Mouse (Mus musculus) liver, embryonic 15.5 days (tissue): ENCODE data around the gene Fgf11. TPM values are rescaled to one million over a fixed set of nuclear protein-coding genes. Genes with fewer than 3 reads are reported as not detected.
A peak's percentile ranks its signal among the peaks of the same experiment; 100 is the strongest.

Source experiments
- ATAC-seq: fragments of 200-750 bp; cut with Nextera tagmentation; 2 replicates; pipeline ENCODE4 v1.8.0; 2017; ENCODE audit warnings: moderate number of reproducible peaks, mild to moderate bottlenecking, moderate library complexity; ENCODE audit not compliant: insufficient read depth
- H3K27ac ChIP-seq: fragments of 300-500 bp; sonication (generic); replicated peaks from 2 replicates; pipeline ENCODE4 v1.5.1; 2015; ENCODE audit warnings: mild to moderate bottlenecking, inconsistent platforms
- H3K27me3 ChIP-seq: fragments of 300-500 bp; sonication (generic); 2 replicates; pipeline ENCODE4 v1.6.1; 2015; ENCODE audit warnings: mild to moderate bottlenecking, inconsistent platforms
- H3K36me3 ChIP-seq: fragments of 300-500 bp; sonication (generic); replicated peaks from 2 replicates; pipeline ENCODE4 v1.6.1; 2015; ENCODE audit warnings: moderate library complexity, mild to moderate bottlenecking, inconsistent platforms
- H3K4me1 ChIP-seq: fragments of 300-500 bp; sonication (generic); replicated peaks from 2 replicates; pipeline ENCODE4 v1.6.1; 2015; ENCODE audit warnings: inconsistent platforms
- H3K4me2 ChIP-seq: fragments of 300-500 bp; sonication (generic); 2 replicates; pipeline ENCODE4 v1.6.1; 2015; ENCODE audit warnings: moderate library complexity, mild to moderate bottlenecking, inconsistent platforms
- H3K4me3 ChIP-seq: fragments of 300-500 bp; sonication (generic); replicated peaks from 2 replicates; pipeline ENCODE4 v1.5.1; 2015; ENCODE audit warnings: mild to moderate bottlenecking, inconsistent platforms
- H3K9ac ChIP-seq: fragments of 300-500 bp; sonication (generic); 2 replicates; pipeline ENCODE4 v1.6.1; 2015; ENCODE audit warnings: moderate library complexity, mild to moderate bottlenecking, inconsistent platforms
- H3K9me3 ChIP-seq: fragments of 300-500 bp; sonication (generic); replicated peaks from 2 replicates; pipeline ENCODE4 v1.6.1; 2016; ENCODE audit warnings: inconsistent platforms
- WGBS: fragments of 180-500 bp; shearing (Covaris S2); methylation state at CpG from one replicate; pipeline ENCODE4 v1.1.7; 2015; ENCODE audit warnings: mixed read lengths; ENCODE audit not compliant: insufficient replicate concordance; 5-methylcytosine and 5-hydroxymethylcytosine counted together
- polyA plus RNA-seq: library from polyadenylated mRNA; unstranded; fragments of >200 nt; fragmentation: Nextera tagmentation; extraction: Ambion mirVana; gene quantifications from 2 replicates; pipeline ENCODE4 v1.2.1, GENCODE M21; 2015

Fgf11 gene
- polyA plus RNA-seq, 1 experiment from 2014 or later, result 0.18 TPM

GRCm38 (mm10) chr11:69763551-69763950, 38.1 kb downstream of the Fgf11 start:
- Histone ChIP-seq H3K27me3 (peaks cover 15% of the 10 kb centered on the region), H3K4me3 (no peak overlapping the region), H3K9me3 (no peaks in the 10 kb centered on the region), H3K27ac (no peak overlapping the region), H3K4me2 (no peak overlapping the region), H3K9ac (no peak overlapping the region), H3K4me1 (peaks cover 42% of the 10 kb centered on the region), H3K36me3 (no peaks in the 10 kb centered on the region)
- 66% methylated on average over 7 of the region's 7 CpGs for WGBS
- no peak for ATAC-seq

- Histone ChIP-seq H3K27ac (no peak within 1 kb of the TSS), H3K4me3 (no peak within 1 kb of the TSS), H3K4me2 (no peak within 1 kb of the TSS), H3K4me1 (peaks cover 44% of the 10 kb centered on the region), H3K27me3 (peaks cover 15% of the 10 kb centered on the region), H3K9me3 (no peaks in the 10 kb centered on the region), H3K36me3 (no peaks in the 10 kb centered on the region), H3K9ac (no peak within 1 kb of the TSS)
- WGBS, result 69% methylated on average over 1 of the region's 1 CpGs
- ATAC-seq, result no peak
These were observed 39.8 kb downstream of the Fgf11 start, which contains the start of gene Slc35g3 for GRCm38 (mm10) chr11:69761868-69762267. Gene Slc35g3, minus strand, starts transcription at chr11:69761968.

GRCm38 (mm10) chr11:69760901-69761200, 40.8 kb downstream of the Fgf11 start:
- 86% methylated on average over 7 of the region's 7 CpGs for WGBS
- H3K4me3 ChIP-seq, result no peak overlapping the region
- no peak overlapping the region for H3K27ac ChIP-seq
- 0 out of 2 replicates have a peak overlapping the region, but pooled peaks have one; percentile 93 for H3K4me2 ChIP-seq
- H3K4me1 ChIP-seq, result peaks cover 45% of the 10 kb centered on the region
- no peaks in the 10 kb centered on the region for H3K9me3 ChIP-seq
- H3K36me3 ChIP-seq, result 0 out of 2 replicates have a peak, but pooled peaks cover 3% of the 10 kb centered on the region
- H3K9ac ChIP-seq, result no peak overlapping the region
- peaks cover 7% of the 10 kb centered on the region; the same call in 1 of the 2 replicates for H3K27me3 ChIP-seq
- no peak for ATAC-seq

GRCm38 (mm10) chr11:69760160-69760900, 41.3 kb downstream of the Fgf11 start:
- Histone ChIP-seq H3K27ac (peak overlapping the region; percentile 95), H3K4me2 (peak overlapping the region; percentile 93), H3K4me1 (peaks cover 45% of the 10 kb centered on the region), H3K9ac (peak overlapping the region; percentile 81), H3K27me3 (peaks cover 4% of the 10 kb centered on the region; the same call in 1 of the 2 replicates), H3K4me3 (peak overlapping the region; percentile 70), H3K36me3 (peaks cover 8% of the 10 kb centered on the region; the same call in 1 of the 2 replicates), H3K9me3 (no peaks in the 10 kb centered on the region)
- 75% methylated on average over 14 of the region's 14 CpGs for WGBS
- no peak for ATAC-seq

- WGBS, result under 1% methylated on average over 37 of the region's 37 CpGs
- Histone ChIP-seq H3K9ac (peak overlapping the region; percentile 81), H3K27me3 (no peaks in the 10 kb centered on the region), H3K9me3 (no peaks in the 10 kb centered on the region), H3K4me1 (peaks cover 52% of the 10 kb centered on the region), H3K27ac (peak overlapping the region; percentile 95), H3K4me2 (peak overlapping the region; percentile 93), H3K4me3 (peak overlapping the region; percentile 70), H3K36me3 (peaks cover 14% of the 10 kb centered on the region; the same call in 1 of the 2 replicates)
- peak; percentile 85 for ATAC-seq
These were observed 42.5 kb downstream of the Fgf11 start for GRCm38 (mm10) chr11:69758971-69759721.

GRCm38 (mm10) chr11:69758478-69758970, 43.1 kb downstream of the Fgf11 start, which contains the start of gene Polr2a:
Gene Polr2a, minus strand, starts transcription at chr11:69758637.
- Histone ChIP-seq H3K9ac (peak within 1 kb of the TSS; percentile 81), H3K27me3 (no peaks in the 10 kb centered on the region), H3K4me2 (peak within 1 kb of the TSS; percentile 93), H3K36me3 (peaks cover 15% of the 10 kb centered on the region; the same call in 1 of the 2 replicates), H3K27ac (peak within 1 kb of the TSS; percentile 95), H3K9me3 (no peaks in the 10 kb centered on the region), H3K4me3 (peak within 1 kb of the TSS; percentile 70), H3K4me1 (peaks cover 57% of the 10 kb centered on the region)
- WGBS, result under 1% methylated on average over 36 of the region's 36 CpGs
- ATAC-seq, result peak; percentile 92

GRCm38 (mm10) chr11:69758090-69758456, 43.6 kb downstream of the Fgf11 start:
- H3K4me2 ChIP-seq, result peak overlapping the region; percentile 93
- ATAC-seq, result peak; percentile 79
- no peaks in the 10 kb centered on the region for H3K27me3 ChIP-seq
- H3K27ac ChIP-seq, result peak overlapping the region; percentile 95
- no peaks in the 10 kb centered on the region for H3K9me3 ChIP-seq
- H3K4me3 ChIP-seq, result peak overlapping the region; percentile 70
- WGBS, result under 1% methylated on average over 26 of the region's 26 CpGs
- H3K9ac ChIP-seq, result peak overlapping the region; percentile 81
- H3K4me1 ChIP-seq, result peaks cover 60% of the 10 kb centered on the region
- H3K36me3 ChIP-seq, result peaks cover 15% of the 10 kb centered on the region; the same call in 1 of the 2 replicates

- no peaks in the 10 kb centered on the region for H3K27me3 ChIP-seq
- H3K27ac ChIP-seq, result peak overlapping the region; percentile 95
- peak overlapping the region; percentile 70 for H3K4me3 ChIP-seq
- H3K9ac ChIP-seq, result peak overlapping the region; percentile 81
- peaks cover 66% of the 10 kb centered on the region for H3K4me1 ChIP-seq
- 41% methylated on average over 9 of the region's 9 CpGs for WGBS
- no peak for ATAC-seq
- H3K9me3 ChIP-seq, result no peaks in the 10 kb centered on the region
- H3K4me2 ChIP-seq, result peak overlapping the region; percentile 93
- peaks cover 15% of the 10 kb centered on the region; the same call in 1 of the 2 replicates for H3K36me3 ChIP-seq
These were observed 44.2 kb downstream of the Fgf11 start for GRCm38 (mm10) chr11:69757303-69758089.

GRCm38 (mm10) chr11:69754701-69755100, 47.0 kb downstream of the Fgf11 start:
- H3K4me1 ChIP-seq, result peaks cover 71% of the 10 kb centered on the region
- H3K9ac ChIP-seq, result no peak overlapping the region
- H3K4me2 ChIP-seq, result peak overlapping the region; percentile 57
- H3K36me3 ChIP-seq, result peaks cover 18% of the 10 kb centered on the region
- H3K27ac ChIP-seq, result peak overlapping the region; percentile 45; the same call in 1 of the 2 replicates
- H3K4me3 ChIP-seq, result 0 out of 2 replicates have a peak overlapping the region, but pooled peaks have one; percentile 70
- 39% methylated on average over 3 of the region's 3 CpGs for WGBS
- no peaks in the 10 kb centered on the region for H3K27me3 ChIP-seq
- no peaks in the 10 kb centered on the region for H3K9me3 ChIP-seq
- no peak for ATAC-seq

GRCm38 (mm10) chr11:69754233-69754632, 47.4 kb downstream of the Fgf11 start:
- WGBS, result 49% methylated on average over 5 of the region's 5 CpGs
- Histone ChIP-seq H3K4me2 (peak overlapping the region; percentile 57), H3K4me1 (peaks cover 66% of the 10 kb centered on the region), H3K27me3 (no peaks in the 10 kb centered on the region), H3K36me3 (peaks cover 22% of the 10 kb centered on the region), H3K27ac (peak overlapping the region; percentile 45; the same call in 1 of the 2 replicates), H3K9ac (no peak overlapping the region), H3K4me3 (no peak overlapping the region), H3K9me3 (no peaks in the 10 kb centered on the region)
- no peak for ATAC-seq
